Mouse (Mus musculus) forebrain, embryonic 13.5 days (tissue): ENCODE results near the gene Rrad. TPM values are rescaled to one million over a fixed set of nuclear protein-coding genes. Genes with fewer than 3 reads are reported as not detected.

Source experiments
- ATAC-seq: fragments of 200-750 bp; cut with Nextera tagmentation; 2 replicates; pipeline ENCODE4 v1.8.0; 2017
- H3K27ac ChIP-seq: fragments of 300-500 bp; sonication (generic); 2 replicates; pipeline ENCODE4 v1.5.1; 2015; ENCODE audit warnings: inconsistent platforms, mild to moderate bottlenecking, moderate library complexity
- H3K27me3 ChIP-seq: fragments of 300-500 bp; sonication (generic); 2 replicates; pipeline ENCODE4 v1.6.1; 2015; ENCODE audit warnings: mild to moderate bottlenecking, inconsistent platforms
- H3K36me3 ChIP-seq: fragments of 300-500 bp; sonication (generic); 2 replicates; pipeline ENCODE4 v1.6.1; 2015; ENCODE audit warnings: mild to moderate bottlenecking, inconsistent platforms; ENCODE audit not compliant: poor library complexity, severe bottlenecking
- H3K4me1 ChIP-seq: fragments of 300-500 bp; sonication (generic); 2 replicates; pipeline ENCODE4 v1.6.1; 2015; ENCODE audit warnings: inconsistent platforms
- H3K4me2 ChIP-seq: fragments of 300-500 bp; sonication (generic); 2 replicates; pipeline ENCODE4 v1.6.1; 2015; ENCODE audit warnings: inconsistent platforms, mild to moderate bottlenecking, moderate library complexity
- H3K4me3 ChIP-seq: fragments of 300-500 bp; sonication (generic); 2 replicates; pipeline ENCODE4 v1.5.1; 2015; ENCODE audit warnings: mild to moderate bottlenecking, inconsistent platforms
- H3K9ac ChIP-seq: fragments of 300-500 bp; sonication (generic); 2 replicates; pipeline ENCODE4 v1.6.1; 2015; ENCODE audit warnings: mild to moderate bottlenecking, inconsistent platforms
- H3K9me3 ChIP-seq: fragments of 300-500 bp; sonication (generic); replicated peaks from 2 replicates; pipeline ENCODE4 v1.6.1; 2016; ENCODE audit warnings: inconsistent platforms
- WGBS: fragments of 180-500 bp; shearing (Covaris S2); methylation state at CpG from one replicate; pipeline ENCODE4 v1.1.7; 2015; 5-methylcytosine and 5-hydroxymethylcytosine counted together
- polyA plus RNA-seq: library from polyadenylated mRNA; unstranded; fragments of >200 nt; fragmentation: Nextera tagmentation; extraction: Ambion mirVana; gene quantifications from 2 replicates; pipeline ENCODE4 v1.2.1, GENCODE M21; 2015

Rrad gene
- polyA plus RNA-seq, 1 experiment from 2014 or later, result 1.3 TPM

DNA sequence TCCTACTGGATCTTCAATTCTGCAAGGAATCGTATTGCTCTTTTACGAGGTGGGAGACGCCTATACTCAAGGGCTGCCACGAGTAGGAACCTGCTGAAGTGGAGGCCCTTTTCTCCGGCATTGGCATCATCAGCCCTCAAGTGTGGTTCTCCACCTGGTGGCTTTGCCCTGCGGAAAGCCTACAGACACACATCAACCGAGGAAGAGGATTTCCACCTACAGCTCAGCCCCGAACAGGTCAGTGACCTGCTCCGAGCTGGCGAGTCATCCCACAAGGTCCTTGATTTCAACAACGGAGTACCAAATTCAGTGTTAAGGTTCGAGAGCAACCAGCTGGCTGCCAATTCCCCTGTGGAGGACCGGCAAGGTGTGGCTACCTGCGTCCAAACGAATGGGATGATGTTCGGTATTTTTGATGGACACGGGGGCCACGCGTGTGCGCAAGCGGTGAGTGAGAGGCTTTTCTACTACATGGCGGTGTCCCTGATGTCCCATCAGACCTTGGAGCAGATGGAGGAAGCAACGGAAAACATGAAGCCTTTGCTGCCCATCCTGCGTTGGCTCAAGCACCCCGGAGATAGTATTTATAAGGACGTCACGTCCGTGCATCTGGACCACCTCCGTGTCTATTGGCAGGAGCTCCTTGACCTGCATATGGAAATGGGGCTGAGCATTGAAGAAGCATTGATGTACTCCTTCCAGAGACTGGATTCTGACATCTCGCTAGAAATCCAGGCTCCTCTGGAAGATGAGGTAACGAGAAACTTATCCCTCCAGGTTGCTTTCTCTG, 37.4 kb downstream of the Rrad start:
- WGBS, result 94% methylated on average over 31 of the region's 31 CpGs
- peaks cover 30% of the 10 kb centered on the region for H3K36me3 ChIP-seq

DNA sequence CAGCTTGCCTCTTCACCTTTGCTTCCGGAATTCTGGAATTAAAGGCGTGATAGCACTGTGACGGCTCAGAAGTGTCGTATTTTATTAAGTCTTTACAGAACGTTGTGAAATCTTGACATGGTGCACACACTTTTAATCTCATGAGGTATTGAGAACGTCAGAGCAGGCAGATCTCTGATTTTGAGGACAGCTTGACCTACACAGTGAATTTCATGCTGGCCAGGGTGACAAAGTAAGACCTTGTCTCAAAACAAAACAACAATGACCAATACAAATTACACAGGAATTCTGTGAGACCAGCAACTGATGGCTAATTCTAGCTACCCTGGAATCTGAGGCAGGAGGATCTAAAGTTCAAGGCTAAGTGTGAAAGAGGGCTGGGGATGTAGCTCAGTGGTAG, 38.6 kb downstream of the Rrad start:
- H3K4me3 ChIP-seq, result peak overlapping the region; percentile 61; the same call in 1 of the 2 replicates
- H3K4me1 ChIP-seq, result peaks cover 8% of the 10 kb centered on the region
- H3K27ac ChIP-seq, result no peak overlapping the region
- no peaks in the 10 kb centered on the region for H3K9me3 ChIP-seq
- no peak for ATAC-seq
- H3K27me3 ChIP-seq, result no peaks in the 10 kb centered on the region
- H3K9ac ChIP-seq, result no peak overlapping the region
- peak overlapping the region; percentile 79 for H3K4me2 ChIP-seq
- H3K36me3 ChIP-seq, result peaks cover 30% of the 10 kb centered on the region
- WGBS, result 77% methylated on average over 6 of the region's 6 CpGs

More for the DNA sequence above, 37.4 kb downstream of the Rrad start:
- Histone ChIP-seq H3K4me1 (peaks cover 8% of the 10 kb centered on the region), H3K4me2 (no peak overlapping the region), H3K27ac (no peak overlapping the region), H3K9ac (no peak overlapping the region), H3K9me3 (no peaks in the 10 kb centered on the region), H3K4me3 (no peak overlapping the region), H3K27me3 (no peaks in the 10 kb centered on the region)
- ATAC-seq, result no peak

DNA sequence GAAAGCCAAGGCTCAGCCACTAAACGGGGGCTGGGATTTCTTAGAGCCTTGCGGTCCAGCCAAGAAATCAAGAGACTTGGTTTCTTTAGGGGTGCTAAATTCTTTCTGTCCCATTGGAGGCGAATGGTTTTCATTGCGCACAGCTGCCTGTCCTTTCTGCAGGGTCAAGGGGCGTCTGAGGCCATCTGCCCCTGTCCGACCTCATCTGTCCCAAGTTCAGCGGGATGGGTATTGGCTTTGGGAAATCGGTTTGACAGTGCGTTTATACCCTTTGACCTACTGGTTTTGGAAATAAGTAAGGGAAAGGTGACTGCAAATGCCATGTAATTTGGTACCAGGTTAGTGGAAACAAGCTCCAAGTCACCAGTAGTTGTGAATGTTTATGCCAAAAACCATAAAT, 39.3 kb downstream of the Rrad start:
- Histone ChIP-seq H3K4me2 (peak overlapping the region; percentile 79), H3K27ac (no peak overlapping the region), H3K4me3 (peak overlapping the region; percentile 61), H3K9ac (peak overlapping the region; percentile 69), H3K9me3 (no peaks in the 10 kb centered on the region), H3K36me3 (peaks cover 30% of the 10 kb centered on the region), H3K27me3 (no peaks in the 10 kb centered on the region), H3K4me1 (peaks cover 8% of the 10 kb centered on the region)
- 4% methylated on average over 9 of the region's 9 CpGs for WGBS
- ATAC-seq, result no peak

DNA sequence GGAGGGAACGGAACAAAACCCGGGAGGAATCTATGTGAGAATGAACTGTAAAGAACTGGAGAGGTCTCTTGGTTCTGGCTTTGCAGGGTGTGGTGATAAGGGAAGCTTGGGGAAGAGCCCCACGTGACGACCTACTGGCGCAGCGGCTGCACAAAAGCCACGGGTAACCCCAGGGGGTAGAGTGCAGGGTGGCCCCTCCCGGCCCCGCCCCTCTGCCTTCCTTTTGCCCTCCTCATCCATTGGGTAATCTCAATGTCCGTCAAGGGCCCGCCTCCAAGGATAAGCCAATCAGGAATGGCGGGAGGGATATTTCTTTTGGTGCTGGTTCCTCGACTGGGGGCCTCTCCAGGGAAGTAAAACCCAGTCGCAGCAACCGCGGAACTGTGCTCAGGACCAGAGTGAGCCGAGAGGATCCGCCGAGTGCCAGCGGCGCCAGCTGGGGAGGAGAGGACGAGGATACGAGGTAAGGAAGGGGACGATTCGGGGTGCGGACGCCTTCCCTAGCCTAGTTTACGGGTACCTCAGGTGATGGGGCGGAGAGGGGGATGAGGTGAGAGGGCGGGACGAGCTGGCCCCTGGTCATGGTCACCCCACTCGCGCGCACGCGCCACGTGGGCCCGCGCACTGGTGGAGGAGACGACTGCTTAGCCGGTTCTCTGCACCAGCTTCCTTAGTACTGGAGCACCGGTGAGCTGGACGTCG, 39.8 kb downstream of the Rrad start, which contains the start of gene Pdp2:
Pdp2 (plus strand) TSS at position 319 of the 702 bp plus-strand sequence.
- Histone ChIP-seq H3K27me3 (no peaks in the 10 kb centered on the region), H3K27ac (peak within 1 kb of the TSS; percentile 44), H3K9me3 (no peaks in the 10 kb centered on the region), H3K4me1 (peaks cover 8% of the 10 kb centered on the region), H3K9ac (peak within 1 kb of the TSS; percentile 69), H3K36me3 (peaks cover 25% of the 10 kb centered on the region), H3K4me3 (peak within 1 kb of the TSS; percentile 61), H3K4me2 (peak within 1 kb of the TSS; percentile 79)
- peak; percentile 99 for ATAC-seq
- under 1% methylated on average over 44 of the region's 44 CpGs for WGBS

DNA sequence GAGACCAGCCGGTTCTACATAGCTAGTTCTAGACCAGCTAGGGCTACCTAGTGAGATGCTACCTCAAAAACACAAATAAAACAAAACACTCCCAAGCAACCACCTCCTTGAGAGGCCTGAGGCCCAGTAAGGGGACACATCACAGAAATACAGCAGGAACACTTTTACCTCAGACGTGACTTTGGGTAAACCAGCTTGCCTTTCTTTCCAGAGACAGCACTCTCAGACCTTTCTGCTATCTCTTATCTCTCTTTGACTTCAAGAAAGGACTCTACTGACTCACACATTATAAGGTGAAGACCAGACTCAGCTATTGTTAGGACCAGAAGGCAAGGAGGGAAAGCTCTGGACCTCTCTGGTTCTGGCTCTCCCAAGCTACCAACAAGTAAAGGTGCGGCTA, 40.8 kb downstream of the Rrad start:
- H3K36me3 ChIP-seq, result peaks cover 18% of the 10 kb centered on the region
- H3K4me3 ChIP-seq, result no peak overlapping the region
- no peak overlapping the region for H3K9ac ChIP-seq
- H3K27ac ChIP-seq, result no peak overlapping the region
- ATAC-seq, result no peak
- peaks cover 8% of the 10 kb centered on the region for H3K4me1 ChIP-seq
- H3K4me2 ChIP-seq, result no peak overlapping the region
- no peaks in the 10 kb centered on the region for H3K27me3 ChIP-seq
- WGBS, result 92% methylated on average over 3 of the region's 3 CpGs
- 0 out of 2 replicates have a peak, but pooled peaks cover under 1% of the 10 kb centered on the region for H3K9me3 ChIP-seq

- Histone ChIP-seq H3K4me3 (no peak overlapping the region), H3K36me3 (no peaks in the 10 kb centered on the region), H3K9ac (no peak overlapping the region), H3K27ac (no peak overlapping the region), H3K27me3 (no peaks in the 10 kb centered on the region), H3K9me3 (peaks cover 12% of the 10 kb centered on the region; the same call in 1 of the 2 replicates), H3K4me2 (no peak overlapping the region), H3K4me1 (no peaks in the 10 kb centered on the region)
- no peak for ATAC-seq
- WGBS, result 60% methylated on average over 1 of the region's 1 CpGs
Observed at GRCm38 (mm10) chr8:104584522-104584921, 46.6 kb downstream of the Rrad start.

Other genes starting within 250 kb of the Rrad start
- 2.6 TPM in 2 replicates for gene Cmtm4, start 235.5 kb downstream of the Rrad start, polyA plus RNA-seq
- gene Dync1li2, start 188.3 kb downstream of the Rrad start, polyA plus RNA-seq, result 108 and 109 TPM in 2 replicates
- 0.08 and 0.14 TPM in 2 replicates for gene Terb1, start 121.4 kb downstream of the Rrad start, polyA plus RNA-seq
- 113 and 115 TPM in 2 replicates for gene Nae1, start 96.7 kb downstream of the Rrad start, polyA plus RNA-seq
- 1.6 and 1.7 TPM in 2 replicates for gene Car7, start 96.6 kb downstream of the Rrad start, polyA plus RNA-seq
- gene Pdp2, start 39.9 kb downstream of the Rrad start, polyA plus RNA-seq, result 15.2 and 17.2 TPM in 2 replicates
- not detected in 2 replicates for gene Cdh16, start 6.9 kb downstream of the Rrad start, polyA plus RNA-seq
- gene Ciao2b, start 10.6 kb upstream of the Rrad start, polyA plus RNA-seq, result 140 and 149 TPM in 2 replicates
- gene Ces2a, start 102.7 kb upstream of the Rrad start, polyA plus RNA-seq, result not detected in 2 replicates
- gene Ces2b, start 200.2 kb upstream of the Rrad start, polyA plus RNA-seq, result 0.31 and 0.32 TPM in 2 replicates
- gene Ces2c, start 215.7 kb upstream of the Rrad start, polyA plus RNA-seq, result not detected in 2 replicates